Mouse (Mus musculus): ENCODE measurements around the gene Lpp. TPM values are rescaled to one million over a fixed set of nuclear protein-coding genes. Genes with fewer than 3 reads are reported as not detected.

The Lpp gene
- polyA plus RNA-seq, 1 experiment from 2014 or later, result 11.5 TPM

- no peak for ATAC-seq (ENCODE audit: low FRiP score, low read depth)
- Histone ChIP-seq H3K4me3 (no peak overlapping the region), H3K36me3 (no peaks in the 10 kb centered on the region), H3K27ac (replicated peaks) (no peak overlapping the region), H3K4me1 (replicated peaks) (no peaks in the 10 kb centered on the region), H3K27me3 (no peaks in the 10 kb centered on the region), H3K4me2 (no peak overlapping the region), H3K9me3 (no peaks in the 10 kb centered on the region), H3K9ac (no peak overlapping the region)
- WGBS, result 95% methylated on average over 4 of the region's 4 CpGs
Observed at GRCm38 (mm10) chr16:24644760-24645406, 251.6 kb downstream of the Lpp start.

DNA sequence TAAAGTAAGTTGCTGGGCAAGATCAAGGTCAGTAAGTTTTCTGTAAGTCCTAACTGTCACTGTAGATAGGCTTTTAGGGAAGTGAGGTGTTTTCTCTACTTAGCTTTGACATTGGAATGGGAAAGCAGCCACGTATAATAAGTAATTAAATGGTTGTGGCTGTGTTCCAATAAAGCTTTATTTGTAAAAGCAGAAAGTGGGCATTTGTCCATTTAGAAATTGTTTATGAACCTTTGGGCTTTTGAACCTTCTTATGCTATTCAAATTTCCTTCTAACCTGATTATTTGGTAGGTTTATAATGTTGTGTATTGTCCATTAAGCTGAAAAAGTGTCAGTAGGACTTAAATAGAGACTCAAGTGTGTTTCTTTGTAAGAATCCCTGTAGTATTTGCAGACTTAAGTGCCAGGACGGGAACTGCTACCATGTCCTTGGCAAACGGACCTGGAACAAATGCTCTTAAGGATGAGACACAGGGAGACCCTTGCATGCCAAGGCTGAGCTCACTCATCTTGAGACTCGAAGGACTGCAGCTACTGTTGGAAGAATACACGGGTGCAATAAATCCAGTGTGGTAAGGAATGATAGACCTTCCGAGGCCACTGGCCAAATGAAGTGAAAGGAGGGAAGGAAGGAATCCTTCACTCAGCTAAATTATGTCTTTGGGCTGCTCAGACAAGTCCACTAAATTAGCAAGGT lies 252.7 kb downstream of the Lpp start:
- no peak overlapping the region for H3K4me3 ChIP-seq
- WGBS, result 84% methylated on average over 6 of the region's 6 CpGs
- H3K9ac ChIP-seq, result no peak overlapping the region
- H3K36me3 ChIP-seq, result no peaks in the 10 kb centered on the region
- no peaks in the 10 kb centered on the region for H3K4me1 ChIP-seq (replicated peaks)
- H3K9me3 ChIP-seq, result no peaks in the 10 kb centered on the region
- no peak overlapping the region for H3K4me2 ChIP-seq
- H3K27ac ChIP-seq (replicated peaks), result no peak overlapping the region
- H3K27me3 ChIP-seq, result no peaks in the 10 kb centered on the region
- ATAC-seq (ENCODE audit: low FRiP score, low read depth), result no peak

GRCm38 (mm10) chr16:24651655-24652654 lies 258.6 kb downstream of the Lpp start:
- Histone ChIP-seq H3K27ac (replicated peaks) (no peak overlapping the region), H3K9ac (no peak overlapping the region), H3K9me3 (no peaks in the 10 kb centered on the region), H3K4me1 (replicated peaks) (peaks cover 3% of the 10 kb centered on the region; the same call in 1 of the 2 replicates), H3K36me3 (no peaks in the 10 kb centered on the region), H3K27me3 (no peaks in the 10 kb centered on the region), H3K4me2 (no peak overlapping the region), H3K4me3 (no peak overlapping the region)
- ATAC-seq (ENCODE audit: low FRiP score, low read depth), result no peak
- WGBS, result 85% methylated on average over 8 of the region's 8 CpGs

GRCm38 (mm10) chr16:24653041-24653440 lies 259.7 kb downstream of the Lpp start:
- H3K4me3 ChIP-seq, result no peak overlapping the region
- H3K36me3 ChIP-seq, result no peaks in the 10 kb centered on the region
- peaks cover 3% of the 10 kb centered on the region; the same call in 1 of the 2 replicates for H3K4me1 ChIP-seq (replicated peaks)
- H3K9ac ChIP-seq, result no peak overlapping the region
- H3K27me3 ChIP-seq, result no peaks in the 10 kb centered on the region
- no peaks in the 10 kb centered on the region for H3K9me3 ChIP-seq
- ATAC-seq (ENCODE audit: low FRiP score, low read depth), result no peak
- H3K4me2 ChIP-seq, result no peak overlapping the region
- 77% methylated on average over 5 of the region's 5 CpGs for WGBS
- H3K27ac ChIP-seq (replicated peaks), result no peak overlapping the region

DNA sequence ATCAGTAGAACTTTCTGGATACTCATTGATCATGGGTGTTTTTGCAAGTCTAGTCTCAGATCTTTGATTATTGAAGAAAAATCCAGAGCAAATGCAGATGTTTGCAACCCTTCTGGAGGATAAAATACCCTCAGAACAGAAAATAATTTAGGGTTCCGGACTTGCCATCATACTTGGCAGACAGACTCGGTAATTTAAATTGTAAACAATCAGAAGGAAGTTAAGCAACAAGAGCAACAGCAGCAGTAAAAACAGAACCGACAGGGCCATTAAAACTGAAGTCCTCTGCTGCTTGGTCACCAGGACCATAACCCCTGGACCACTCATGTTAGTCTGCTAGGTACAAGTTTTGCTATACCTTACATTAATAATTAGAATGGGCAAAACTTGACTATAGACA lies 261.8 kb downstream of the Lpp start:
- ATAC-seq (ENCODE audit: low FRiP score, low read depth), result no peak
- H3K4me1 ChIP-seq (replicated peaks), result peaks cover 3% of the 10 kb centered on the region; the same call in 1 of the 2 replicates
- no peak overlapping the region for H3K27ac ChIP-seq (replicated peaks)
- H3K9ac ChIP-seq, result no peak overlapping the region
- no peak overlapping the region for H3K4me3 ChIP-seq
- H3K4me2 ChIP-seq, result no peak overlapping the region
- 84% methylated on average over 3 of the region's 3 CpGs for WGBS
- H3K9me3 ChIP-seq, result no peaks in the 10 kb centered on the region
- no peaks in the 10 kb centered on the region for H3K36me3 ChIP-seq
- no peaks in the 10 kb centered on the region for H3K27me3 ChIP-seq

- Histone ChIP-seq H3K4me1 (replicated peaks) (peaks cover 3% of the 10 kb centered on the region; the same call in 1 of the 2 replicates), H3K9me3 (no peaks in the 10 kb centered on the region), H3K27ac (replicated peaks) (no peak overlapping the region), H3K4me3 (no peak overlapping the region), H3K9ac (no peak overlapping the region), H3K4me2 (no peak overlapping the region), H3K27me3 (no peaks in the 10 kb centered on the region), H3K36me3 (no peaks in the 10 kb centered on the region)
- no peak for ATAC-seq (ENCODE audit: low FRiP score, low read depth)
- WGBS, result 97% methylated on average over 8 of the region's 8 CpGs
Observed at GRCm38 (mm10) chr16:24656026-24656425, 262.7 kb downstream of the Lpp start.

GRCm38 (mm10) chr16:24656752-24657151 lies 263.4 kb downstream of the Lpp start:
- Histone ChIP-seq H3K9me3 (no peaks in the 10 kb centered on the region), H3K4me2 (no peak overlapping the region), H3K27me3 (no peaks in the 10 kb centered on the region), H3K36me3 (no peaks in the 10 kb centered on the region), H3K4me1 (replicated peaks) (peaks cover 3% of the 10 kb centered on the region; the same call in 1 of the 2 replicates), H3K4me3 (no peak overlapping the region), H3K27ac (replicated peaks) (no peak overlapping the region), H3K9ac (no peak overlapping the region)
- no peak for ATAC-seq (ENCODE audit: low FRiP score, low read depth)
- 94% methylated on average over 5 of the region's 5 CpGs for WGBS

- Histone ChIP-seq H3K4me2 (no peak overlapping the region), H3K36me3 (no peaks in the 10 kb centered on the region), H3K4me1 (replicated peaks) (no peaks in the 10 kb centered on the region), H3K27me3 (no peaks in the 10 kb centered on the region), H3K27ac (replicated peaks) (no peak overlapping the region), H3K9me3 (no peaks in the 10 kb centered on the region), H3K4me3 (no peak overlapping the region), H3K9ac (no peak overlapping the region)
- ATAC-seq (ENCODE audit: low FRiP score, low read depth), result no peak
- 91% methylated on average over 2 of the region's 2 CpGs for WGBS
Observed at GRCm38 (mm10) chr16:24659049-24659448, 265.7 kb downstream of the Lpp start.

DNA sequence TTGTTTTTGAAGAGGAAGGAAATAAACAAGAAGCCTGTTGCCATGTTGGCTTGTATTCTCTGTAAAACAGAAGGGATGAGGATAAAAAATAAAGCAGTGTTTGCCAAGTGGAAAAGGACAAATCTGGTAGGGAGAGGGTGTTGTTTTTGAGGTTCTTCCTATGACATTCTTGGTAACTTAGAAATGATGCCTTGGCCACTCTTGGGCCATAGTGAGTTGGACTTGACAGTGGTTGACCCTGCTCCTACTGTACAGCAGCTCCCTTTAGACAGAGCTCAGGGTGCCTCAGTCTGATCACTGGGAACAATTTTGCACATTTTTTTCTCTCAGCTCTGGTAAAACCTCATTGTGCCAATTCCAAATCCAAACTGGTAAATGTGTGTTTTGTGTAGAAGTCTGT lies 270.8 kb downstream of the Lpp start:
- ATAC-seq (ENCODE audit: low FRiP score, low read depth), result no peak
- no peak overlapping the region for H3K27ac ChIP-seq (replicated peaks)
- H3K4me2 ChIP-seq, result no peak overlapping the region
- no peaks in the 10 kb centered on the region for H3K9me3 ChIP-seq
- no peak overlapping the region for H3K9ac ChIP-seq
- no peaks in the 10 kb centered on the region for H3K36me3 ChIP-seq
- no peak overlapping the region for H3K4me3 ChIP-seq
- no peaks in the 10 kb centered on the region for H3K27me3 ChIP-seq
- no peaks in the 10 kb centered on the region for H3K4me1 ChIP-seq (replicated peaks)

DNA sequence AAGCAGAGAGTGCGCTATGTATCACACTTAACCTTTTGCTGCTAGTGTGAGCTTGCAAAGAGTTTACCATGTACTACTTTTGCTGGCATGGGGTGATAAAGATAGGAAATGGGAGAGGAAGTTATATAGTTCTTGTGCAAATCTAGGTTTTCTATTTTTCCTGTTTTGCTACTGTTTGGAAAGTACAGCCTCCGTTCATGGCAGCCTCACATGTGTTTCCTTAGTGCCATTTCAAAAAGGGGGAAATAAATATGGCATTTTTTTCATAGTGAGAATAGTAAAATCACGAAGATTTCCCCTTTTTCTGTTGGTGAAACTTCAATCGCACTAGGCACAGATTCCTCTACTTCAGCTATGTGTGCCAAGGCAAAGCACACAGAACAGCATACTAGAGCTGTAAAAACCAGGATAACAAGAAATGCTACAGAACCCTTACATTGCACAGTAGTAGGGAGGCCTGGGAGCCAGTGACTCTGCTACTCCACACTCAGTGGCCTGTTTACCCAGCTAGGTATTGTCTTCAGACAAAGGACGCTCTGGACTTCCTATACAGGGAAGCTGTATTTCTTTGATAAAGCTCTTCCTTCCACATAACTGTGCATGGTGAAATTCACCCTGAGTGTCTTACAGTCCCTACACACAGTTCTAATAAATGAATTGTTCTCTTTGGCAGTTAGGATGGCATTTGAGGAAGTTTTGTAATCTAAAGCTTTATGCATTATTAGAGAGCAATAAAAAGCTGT lies 276.6 kb downstream of the Lpp start:
- 87% methylated on average over 5 of the region's 5 CpGs for WGBS
- H3K36me3 ChIP-seq, result no peaks in the 10 kb centered on the region
- no peak for ATAC-seq (ENCODE audit: low FRiP score, low read depth)

DNA sequence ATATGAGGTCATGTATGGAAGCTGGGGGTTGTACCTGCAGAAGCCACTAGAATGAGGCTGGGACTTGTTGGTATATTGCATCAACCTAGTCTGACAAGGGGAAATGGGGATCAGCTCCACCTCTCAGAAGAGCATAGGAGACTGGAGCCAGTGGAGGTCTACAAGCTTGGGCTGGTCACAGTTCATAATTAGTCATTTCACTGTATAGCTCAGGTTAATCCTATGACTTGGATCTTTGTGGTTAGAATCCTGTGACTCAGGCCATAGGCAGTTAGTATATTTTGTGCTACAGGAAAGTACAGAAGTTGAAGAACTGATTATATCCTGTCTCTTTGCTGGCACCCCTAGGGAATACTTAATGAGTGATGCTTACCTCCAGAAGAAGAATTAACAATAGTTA lies 285.6 kb downstream of the Lpp start:
- no peak overlapping the region for H3K4me3 ChIP-seq
- H3K27ac ChIP-seq (replicated peaks), result no peak overlapping the region
- ATAC-seq (ENCODE audit: low FRiP score, low read depth), result no peak
- no peaks in the 10 kb centered on the region for H3K27me3 ChIP-seq
- no peaks in the 10 kb centered on the region for H3K9me3 ChIP-seq
- H3K4me1 ChIP-seq (replicated peaks), result no peaks in the 10 kb centered on the region
- no peak overlapping the region for H3K9ac ChIP-seq
- H3K36me3 ChIP-seq, result no peaks in the 10 kb centered on the region
- H3K4me2 ChIP-seq, result no peak overlapping the region

More for the DNA sequence above, 276.6 kb downstream of the Lpp start:
- Histone ChIP-seq H3K4me3 (no peak overlapping the region), H3K9ac (no peak overlapping the region), H3K4me2 (no peak overlapping the region), H3K9me3 (no peaks in the 10 kb centered on the region), H3K4me1 (replicated peaks) (no peaks in the 10 kb centered on the region), H3K27ac (replicated peaks) (no peak overlapping the region), H3K27me3 (no peaks in the 10 kb centered on the region)

All from hindbrain, embryonic 15.5 days (tissue).